Mouse (Mus musculus): ENCODE measurements around the gene Apol8.

- no peak for TF ChIP-seq POLR2A (IDR thresholded peaks at IDR 0.05; ENCODE audit: borderline replicate concordance, extremely low read depth, low read depth, low read length)
- no peak for TF ChIP-seq CTCF (IDR thresholded peaks at IDR 0.05; ENCODE audit: insufficient read depth, low read length)
Observed at GRCm38 (mm10) chr15:77803747-77804146, 46.9 kb upstream of the Apol8 start.

Measured in lung, adult 2 months (tissue).